Mouse (Mus musculus) liver, adult 2 months (tissue): ENCODE measurements around the gene Anapc15-ps. TPM values are rescaled to one million over a fixed set of nuclear protein-coding genes. Genes with fewer than 3 reads are reported as not detected.

Experiments used
- DNase-seq: peaks from one replicate; pipeline ENCODE4 v3.0.0-alpha.2; 2011; ENCODE audit warnings: low read depth, low spot score; ENCODE audit errors: extremely low read depth
- H3K27ac ChIP-seq: fragments of 200-500 bp; replicated peaks from 2 replicates; pipeline ENCODE4 v1.5.1; 2012; ENCODE audit warnings: low read depth, mild to moderate bottlenecking, control low read depth, inconsistent platforms, low read length; ENCODE audit not compliant: insufficient read depth
- H3K27me3 ChIP-seq: fragments of 200-500 bp; 2 replicates; pipeline ENCODE4 v1.6.1; 2012; ENCODE audit warnings: mild to moderate bottlenecking, moderate library complexity, low read length, inconsistent platforms; ENCODE audit not compliant: control insufficient read depth, insufficient read depth
- H3K36me3 ChIP-seq: fragments of 200-500 bp; 2 replicates; pipeline ENCODE4 v1.6.1; 2012; ENCODE audit warnings: low read length, inconsistent platforms; ENCODE audit not compliant: control insufficient read depth, insufficient read depth
- H3K4me1 ChIP-seq: fragments of 200-500 bp; 2 replicates; pipeline ENCODE4 v1.6.1; 2011; ENCODE audit warnings: low read length; ENCODE audit not compliant: control insufficient read depth, insufficient read depth
- H3K4me3 ChIP-seq: fragments of 200-500 bp; 2 replicates; pipeline ENCODE4 v1.5.1; 2011; ENCODE audit warnings: low read depth, mild to moderate bottlenecking, control low read depth, low read length, moderate library complexity; ENCODE audit not compliant: insufficient read depth
- H3K79me2 ChIP-seq: fragments of 200-500 bp; 2 replicates; pipeline ENCODE4 v1.6.1; 2012; ENCODE audit warnings: inconsistent platforms, mild to moderate bottlenecking, low read length, moderate library complexity; ENCODE audit not compliant: control insufficient read depth, insufficient read depth
- H3K9ac ChIP-seq: fragments of 200-500 bp; 2 replicates; pipeline ENCODE4 v1.6.1; 2012; ENCODE audit warnings: low read depth, mild to moderate bottlenecking, control low read depth, inconsistent platforms, low read length
- CTCF ChIP-seq: fragments of 200-500 bp; IDR thresholded peaks from 2 replicates; pipeline ENCODE4 v1.5.1; 2011; ENCODE audit warnings: low read depth, low read length, control low read depth
- POLR2A ChIP-seq: fragments of 200-500 bp; IDR thresholded peaks from 2 replicates; pipeline ENCODE4 v1.6.1; 2011; ENCODE audit warnings: low read length, control low read depth; ENCODE audit not compliant: insufficient read depth; ENCODE audit errors: extremely low read depth
- WGBS: fragments of 180-500 bp; shearing (Covaris S2); methylation state at CpG from one replicate; pipeline ENCODE4 v1.1.7; 2018; 5-methylcytosine and 5-hydroxymethylcytosine counted together
- polyA plus RNA-seq: library from polyadenylated mRNA; depleted of rRNA; stranded (reverse); fragments of >200 nt; gene quantifications from 2 replicates; pipeline ENCODE4 v1.2.3, GENCODE M21; 2012; rRNA removed
- total RNA-seq: library from RNA; depleted of rRNA; stranded (reverse); fragments of >200 nt; gene quantifications from 2 replicates; pipeline ENCODE4 v1.2.3, GENCODE M21; 2014; rRNA removed

The Anapc15-ps gene
- total and polyA plus RNA-seq, 2 experiments, result not detected

- no peaks in the 10 kb centered on the region for H3K36me3 ChIP-seq
Measured at GRCm38 (mm10) chr10:95624007-95624406, 49.2 kb downstream of the Anapc15-ps start.

GRCm38 (mm10) chr10:95623518-95623905 lies 49.7 kb downstream of the Anapc15-ps start:
- WGBS, result 36% methylated on average over 4 of the region's 4 CpGs
- Histone ChIP-seq H3K27me3 (no peaks in the 10 kb centered on the region), H3K4me3 (no peak overlapping the region), H3K4me1 (peaks cover 17% of the 10 kb centered on the region), H3K27ac (peak overlapping the region; percentile 97), H3K79me2 (no peaks in the 10 kb centered on the region), H3K9ac (peak overlapping the region; percentile 41; the same call in 1 of the 2 replicates), H3K36me3 (no peaks in the 10 kb centered on the region)
- peak; percentile 83 for DNase-seq
- TF ChIP-seq CTCF, result no peak
- TF ChIP-seq POLR2A, result no peak

More at GRCm38 (mm10) chr10:95624007-95624406, 49.2 kb downstream of the Anapc15-ps start:
- no peak overlapping the region for H3K9ac ChIP-seq
- 65% methylated on average over 5 of the region's 5 CpGs for WGBS
- peaks cover 17% of the 10 kb centered on the region for H3K4me1 ChIP-seq
- peak; percentile 33 for DNase-seq
- TF ChIP-seq CTCF (no peak), POLR2A (no peak)
- no peak overlapping the region for H3K4me3 ChIP-seq
- no peaks in the 10 kb centered on the region for H3K27me3 ChIP-seq
- no peaks in the 10 kb centered on the region for H3K79me2 ChIP-seq
- peak overlapping the region; percentile 97 for H3K27ac ChIP-seq

Other genes with a start within 250 kb of the Anapc15-ps start
- 84.1 and 98.5 TPM in 2 replicates for gene Mrpl42, start 171.5 kb downstream of the Anapc15-ps start, total RNA-seq
- gene Mrpl42, start 171.5 kb downstream of the Anapc15-ps start, polyA plus RNA-seq, result 73.1 and 78.5 TPM in 2 replicates
- 29.6 and 34.1 TPM in 2 replicates for gene Ube2n, start 158.3 kb downstream of the Anapc15-ps start, total RNA-seq
- 19.1 and 19.2 TPM in 2 replicates for gene Ube2n, start 158.3 kb downstream of the Anapc15-ps start, polyA plus RNA-seq
- 88.2 and 91.5 TPM in 2 replicates for gene Nudt4, start 109.3 kb downstream of the Anapc15-ps start, total RNA-seq
- gene Nudt4, start 109.3 kb downstream of the Anapc15-ps start, polyA plus RNA-seq, result 36.7 and 37.2 TPM in 2 replicates
- 24.2 and 31.1 TPM in 2 replicates for gene Gm33543, start 169.5 kb upstream of the Anapc15-ps start, total RNA-seq
- 4.6 and 7.3 TPM in 2 replicates for gene Gm33543, start 169.5 kb upstream of the Anapc15-ps start, polyA plus RNA-seq